Mouse (Mus musculus) central nervous system, embryonic 14 days (tissue): ENCODE data around the gene Vmn2r-ps159. TPM values are rescaled to one million over a fixed set of nuclear protein-coding genes. Genes with fewer than 3 reads are reported as not detected.

Source experiments
- polyA plus RNA-seq: library from polyadenylated mRNA; depleted of rRNA; stranded (reverse); fragments of >200 nt; gene quantifications from 2 replicates; pipeline ENCODE4 v1.2.3, GENCODE M21; 2012; rRNA removed

Gene Vmn2r-ps159
- not detected in 2 replicates for polyA plus RNA-seq

DNA sequence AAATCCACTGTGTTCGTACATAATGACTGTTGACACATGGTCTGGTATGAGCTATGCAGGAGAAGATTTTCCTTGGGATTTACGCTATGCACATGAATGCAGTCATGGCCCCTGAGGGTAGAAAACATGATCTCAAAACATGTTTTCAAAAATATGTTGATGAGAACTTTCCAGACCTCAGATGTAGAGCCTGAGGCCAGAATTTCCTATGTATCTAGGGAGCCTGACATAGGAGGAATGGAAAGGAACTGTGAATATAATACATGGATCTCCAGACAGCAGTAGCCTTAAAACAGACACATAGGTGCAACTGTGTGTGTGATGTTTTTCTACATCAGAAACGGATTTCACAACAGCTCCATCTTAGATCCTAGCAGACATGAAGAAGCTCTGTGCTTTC is at the start of gene Vmn2r-ps159:
Gene Vmn2r-ps159, plus strand, starts transcription at position 301 of the 400 bp plus-strand sequence.

Other genes with a start within 250 kb of the Vmn2r-ps159 start
- 62.6 and 67.3 TPM in 2 replicates for gene 9430015G10Rik, start 221.1 kb upstream of the Vmn2r-ps159 start, polyA plus RNA-seq
- gene Rnf223, start 200.6 kb upstream of the Vmn2r-ps159 start, polyA plus RNA-seq, result 2.3 and 3.0 TPM in 2 replicates
- gene Agrn, start 133.6 kb upstream of the Vmn2r-ps159 start, polyA plus RNA-seq, result 456 and 465 TPM in 2 replicates
- gene Isg15, start 130.3 kb upstream of the Vmn2r-ps159 start, polyA plus RNA-seq, result 10.0 and 16.4 TPM in 2 replicates
- 4.1 and 4.4 TPM in 2 replicates for gene AW011738, start 127.8 kb upstream of the Vmn2r-ps159 start, polyA plus RNA-seq
- gene Perm1, start 115.2 kb upstream of the Vmn2r-ps159 start, polyA plus RNA-seq, result 1.0 and 1.1 TPM in 2 replicates
- gene Plekhn1, start 96.2 kb upstream of the Vmn2r-ps159 start, polyA plus RNA-seq, result 96.4 and 97.6 TPM in 2 replicates
- gene Noc2l, start 95.1 kb upstream of the Vmn2r-ps159 start, polyA plus RNA-seq, result 112 TPM in 2 replicates
- gene Samd11, start 75.4 kb upstream of the Vmn2r-ps159 start, polyA plus RNA-seq, result 5.7 and 6.8 TPM in 2 replicates